Mouse (Mus musculus): ENCODE measurements at regions not wholly inside any gene's neighbourhood (a gene's known extent, or its start where the extent isn't known, plus 50 kb on each side); places are given as distances from the start of the nearest gene placed in this dataset.

- Histone ChIP-seq H3K4me2 (ENCODE audit: low read length) (no peak overlapping the region), H3K4me1 (ENCODE audit: control insufficient read depth, insufficient read depth, low read depth, low read length) (peaks cover 3% of the 10 kb centered on the region; the same call in 1 of the 2 replicates), H3K4me3 (ENCODE audit: low read length) (no peak overlapping the region), H3K9ac (ENCODE audit: low read depth, low read length) (no peak overlapping the region), H3K9me3 (ENCODE audit: control insufficient read depth, low read length) (no peaks in the 10 kb centered on the region), H3K27ac (ENCODE audit: low read depth, low read length) (no peak overlapping the region), H3K27me3 (replicated peaks; ENCODE audit: control insufficient read depth, insufficient read depth, low read length) (no peaks in the 10 kb centered on the region), H3K36me3 (ENCODE audit: control insufficient read depth, insufficient read depth, low read length) (no peaks in the 10 kb centered on the region)
- ATAC-seq = no peak
- 61% methylated on average over 7 of the region's 7 CpGs for WGBS
These were observed 160.9 kb downstream of the Plk2 start for GRCm38 (mm10) chr13:110555529-110556319.

- no peaks in the 10 kb centered on the region for H3K36me3 ChIP-seq (ENCODE audit: control insufficient read depth, insufficient read depth, low read length)
- H3K9me3 ChIP-seq (ENCODE audit: control insufficient read depth, low read length) = no peaks in the 10 kb centered on the region
- no peaks in the 10 kb centered on the region for H3K27me3 ChIP-seq (replicated peaks; ENCODE audit: control insufficient read depth, insufficient read depth, low read length)
- H3K9ac ChIP-seq (ENCODE audit: low read depth, low read length) = no peak overlapping the region
- no peak overlapping the region for H3K4me2 ChIP-seq (ENCODE audit: low read length)
- no peak overlapping the region for H3K4me3 ChIP-seq (ENCODE audit: low read length)
- H3K4me1 ChIP-seq (ENCODE audit: control insufficient read depth, insufficient read depth, low read depth, low read length) = peaks cover 3% of the 10 kb centered on the region; the same call in 1 of the 2 replicates
- H3K27ac ChIP-seq (ENCODE audit: low read depth, low read length) = no peak overlapping the region
- WGBS = 74% methylated on average over 9 of the region's 9 CpGs
- no peak for ATAC-seq
These were observed 161.7 kb downstream of the Plk2 start for GRCm38 (mm10) chr13:110556355-110557095.

- H3K27ac ChIP-seq (ENCODE audit: low read depth, low read length) = peak overlapping the region; percentile 67
- no peaks in the 10 kb centered on the region for H3K27me3 ChIP-seq (replicated peaks; ENCODE audit: control insufficient read depth, insufficient read depth, low read length)
- H3K4me1 ChIP-seq (ENCODE audit: control insufficient read depth, insufficient read depth, low read depth, low read length) = peaks cover 3% of the 10 kb centered on the region; the same call in 1 of the 2 replicates
- no peaks in the 10 kb centered on the region for H3K9me3 ChIP-seq (ENCODE audit: control insufficient read depth, low read length)
- 39% methylated on average over 28 of the region's 28 CpGs for WGBS
- H3K4me3 ChIP-seq (ENCODE audit: low read length) = peak overlapping the region; percentile 10; the same call in 1 of the 2 replicates
- H3K9ac ChIP-seq (ENCODE audit: low read depth, low read length) = peak overlapping the region; percentile 23; the same call in 1 of the 2 replicates
- no peaks in the 10 kb centered on the region for H3K36me3 ChIP-seq (ENCODE audit: control insufficient read depth, insufficient read depth, low read length)
- H3K4me2 ChIP-seq (ENCODE audit: low read length) = peak overlapping the region; percentile 48
- ATAC-seq = peak; percentile 75
These were observed 163.3 kb downstream of the Plk2 start for GRCm38 (mm10) chr13:110557930-110558727.

GRCm38 (mm10) chr13:110560566-110560965, 165.7 kb downstream of the Plk2 start:
- 87% methylated on average over 13 of the region's 13 CpGs for WGBS
- Histone ChIP-seq H3K36me3 (ENCODE audit: control insufficient read depth, insufficient read depth, low read length) (no peaks in the 10 kb centered on the region), H3K27me3 (replicated peaks; ENCODE audit: control insufficient read depth, insufficient read depth, low read length) (no peaks in the 10 kb centered on the region), H3K4me1 (ENCODE audit: control insufficient read depth, insufficient read depth, low read depth, low read length) (peaks cover 3% of the 10 kb centered on the region; the same call in 1 of the 2 replicates), H3K9me3 (ENCODE audit: control insufficient read depth, low read length) (no peaks in the 10 kb centered on the region), H3K4me3 (ENCODE audit: low read length) (no peak overlapping the region), H3K9ac (ENCODE audit: low read depth, low read length) (no peak overlapping the region), H3K4me2 (ENCODE audit: low read length) (no peak overlapping the region), H3K27ac (ENCODE audit: low read depth, low read length) (no peak overlapping the region)
- no peak for ATAC-seq

- H3K36me3 ChIP-seq (ENCODE audit: control insufficient read depth, insufficient read depth, low read length) = no peaks in the 10 kb centered on the region
- 84% methylated on average over 3 of the region's 3 CpGs for WGBS
- no peak overlapping the region for H3K4me3 ChIP-seq (ENCODE audit: low read length)
- H3K9me3 ChIP-seq (ENCODE audit: control insufficient read depth, low read length) = no peaks in the 10 kb centered on the region
- H3K4me1 ChIP-seq (ENCODE audit: control insufficient read depth, insufficient read depth, low read depth, low read length) = peaks cover 3% of the 10 kb centered on the region; the same call in 1 of the 2 replicates
- ATAC-seq = no peak
- H3K4me2 ChIP-seq (ENCODE audit: low read length) = no peak overlapping the region
- H3K27ac ChIP-seq (ENCODE audit: low read depth, low read length) = no peak overlapping the region
- H3K9ac ChIP-seq (ENCODE audit: low read depth, low read length) = no peak overlapping the region
- no peaks in the 10 kb centered on the region for H3K27me3 ChIP-seq (replicated peaks; ENCODE audit: control insufficient read depth, insufficient read depth, low read length)
These were observed 167.7 kb downstream of the Plk2 start for GRCm38 (mm10) chr13:110562499-110562898.

- no peaks in the 10 kb centered on the region for H3K36me3 ChIP-seq (ENCODE audit: control insufficient read depth, insufficient read depth, low read length)
- no peak overlapping the region for H3K9ac ChIP-seq (ENCODE audit: low read depth, low read length)
- H3K27me3 ChIP-seq (replicated peaks; ENCODE audit: control insufficient read depth, insufficient read depth, low read length) = no peaks in the 10 kb centered on the region
- peaks cover 2% of the 10 kb centered on the region; the same call in 1 of the 2 replicates for H3K4me1 ChIP-seq (ENCODE audit: control insufficient read depth, insufficient read depth, low read depth, low read length)
- ATAC-seq = no peak
- no peaks in the 10 kb centered on the region for H3K9me3 ChIP-seq (ENCODE audit: control insufficient read depth, low read length)
- no peak overlapping the region for H3K27ac ChIP-seq (ENCODE audit: low read depth, low read length)
- WGBS = 71% methylated on average over 5 of the region's 5 CpGs
- H3K4me3 ChIP-seq (ENCODE audit: low read length) = no peak overlapping the region
- no peak overlapping the region for H3K4me2 ChIP-seq (ENCODE audit: low read length)
These were observed 168.1 kb downstream of the Plk2 start for GRCm38 (mm10) chr13:110562902-110563301.

- H3K4me1 ChIP-seq (ENCODE audit: control insufficient read depth, insufficient read depth, low read depth, low read length) = no peaks in the 10 kb centered on the region
- no peaks in the 10 kb centered on the region for H3K36me3 ChIP-seq (ENCODE audit: control insufficient read depth, insufficient read depth, low read length)
- no peak overlapping the region for H3K9ac ChIP-seq (ENCODE audit: low read depth, low read length)
- 66% methylated on average over 9 of the region's 9 CpGs for WGBS
- H3K4me3 ChIP-seq (ENCODE audit: low read length) = no peak overlapping the region
- no peak overlapping the region for H3K27ac ChIP-seq (ENCODE audit: low read depth, low read length)
- no peaks in the 10 kb centered on the region for H3K27me3 ChIP-seq (replicated peaks; ENCODE audit: control insufficient read depth, insufficient read depth, low read length)
- no peak for ATAC-seq
- H3K9me3 ChIP-seq (ENCODE audit: control insufficient read depth, low read length) = no peaks in the 10 kb centered on the region
- H3K4me2 ChIP-seq (ENCODE audit: low read length) = no peak overlapping the region
These were observed 169.1 kb downstream of the Plk2 start for GRCm38 (mm10) chr13:110563967-110564366.

- Histone ChIP-seq H3K4me3 (ENCODE audit: low read length) (no peak overlapping the region), H3K9me3 (ENCODE audit: control insufficient read depth, low read length) (no peaks in the 10 kb centered on the region), H3K27me3 (replicated peaks; ENCODE audit: control insufficient read depth, insufficient read depth, low read length) (no peaks in the 10 kb centered on the region), H3K36me3 (ENCODE audit: control insufficient read depth, insufficient read depth, low read length) (no peaks in the 10 kb centered on the region), H3K9ac (ENCODE audit: low read depth, low read length) (no peak overlapping the region), H3K4me2 (ENCODE audit: low read length) (no peak overlapping the region), H3K27ac (ENCODE audit: low read depth, low read length) (no peak overlapping the region), H3K4me1 (ENCODE audit: control insufficient read depth, insufficient read depth, low read depth, low read length) (peaks cover 2% of the 10 kb centered on the region; the same call in 1 of the 2 replicates)
- ATAC-seq = no peak
- WGBS = 88% methylated on average over 8 of the region's 8 CpGs
These were observed 173.8 kb downstream of the Plk2 start for GRCm38 (mm10) chr13:110568482-110569179.

Data from hindbrain, embryonic 16.5 days (tissue).